Mouse (Mus musculus): ENCODE data around the gene Rcor2. TPM values are rescaled to one million over a fixed set of nuclear protein-coding genes. Genes with fewer than 3 reads are reported as not detected.

Gene Rcor2
- polyA plus RNA-seq, 1 experiment, result 8.7 TPM

DNA sequence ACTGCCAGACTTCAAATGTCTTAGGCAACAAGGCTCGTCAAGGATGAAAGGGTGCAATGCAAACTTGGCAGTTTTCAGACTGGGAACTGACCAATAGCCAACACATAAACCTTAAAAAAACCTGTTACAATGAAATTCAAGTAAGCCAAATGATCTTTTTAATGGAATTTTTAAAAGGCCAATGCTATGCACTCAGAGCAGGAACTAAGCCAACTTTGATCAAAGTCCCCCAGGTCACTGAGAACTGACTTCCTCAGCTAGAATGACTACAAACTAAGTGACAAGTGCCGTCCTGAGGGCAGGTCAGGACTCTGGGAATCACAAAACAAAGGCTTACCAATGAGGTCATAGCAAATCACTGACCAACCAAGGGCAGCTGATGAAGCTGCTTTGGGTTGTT is 53.1 kb downstream of the Rcor2 start:
- Histone ChIP-seq H3K27me3 (ENCODE audit: control insufficient read depth, insufficient read depth, low read length) (no peaks in the 10 kb centered on the region), H3K27ac (ENCODE audit: insufficient read depth, low read length) (no peak overlapping the region), H3K4me3 (replicated peaks; ENCODE audit: insufficient read depth, low read depth, low read length) (no peak overlapping the region), H3K4me1 (ENCODE audit: control insufficient read depth, insufficient read depth, low read length) (peaks cover 2% of the 10 kb centered on the region)
- 41% methylated on average over 2 of the region's 2 CpGs for WGBS
- DNase-seq, result no peak
- TF ChIP-seq CTCF (IDR thresholded peaks at IDR 0.05; ENCODE audit: borderline replicate concordance, insufficient read depth, low read depth, low read length) (no peak), POLR2A (IDR thresholded peaks at IDR 0.05; ENCODE audit: borderline replicate concordance, insufficient read depth, low read length) (no peak)

DNA sequence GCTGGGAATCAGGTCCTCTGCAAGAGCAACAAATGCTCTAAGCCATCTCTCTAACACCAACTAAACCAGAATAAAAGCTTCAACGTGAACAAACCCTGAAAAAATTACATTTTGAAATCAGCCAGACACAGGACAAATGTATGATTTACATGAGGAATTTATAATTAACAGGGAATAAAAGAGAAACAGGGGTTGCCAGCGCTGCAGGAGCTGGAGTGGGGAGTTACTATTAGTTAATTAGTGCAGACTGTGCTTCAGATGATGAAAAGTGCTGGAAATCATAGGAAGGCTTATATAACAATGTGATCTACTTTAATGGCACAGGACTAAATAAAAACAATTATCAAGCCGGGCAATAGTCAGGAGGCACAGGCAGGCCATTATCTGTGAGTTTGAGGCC is 54.3 kb downstream of the Rcor2 start:
- Histone ChIP-seq H3K4me1 (ENCODE audit: control insufficient read depth, insufficient read depth, low read length) (no peaks in the 10 kb centered on the region; the same call in 1 of the 2 replicates), H3K4me3 (replicated peaks; ENCODE audit: insufficient read depth, low read depth, low read length) (no peak overlapping the region), H3K27ac (ENCODE audit: insufficient read depth, low read length) (no peak overlapping the region), H3K27me3 (ENCODE audit: control insufficient read depth, insufficient read depth, low read length) (no peaks in the 10 kb centered on the region)
- no peak for DNase-seq
- TF ChIP-seq CTCF (IDR thresholded peaks at IDR 0.05; ENCODE audit: borderline replicate concordance, insufficient read depth, low read depth, low read length) (no peak), POLR2A (IDR thresholded peaks at IDR 0.05; ENCODE audit: borderline replicate concordance, insufficient read depth, low read length) (no peak)
- WGBS, result 77% methylated on average over 3 of the region's 3 CpGs

Other genes with a start within 250 kb of the Rcor2 start
- 2.2 and 2.3 TPM in 2 replicates for gene Fermt3, start 247.9 kb upstream of the Rcor2 start, polyA plus RNA-seq (2012; rRNA removed)
- 215 and 217 TPM in 2 replicates for gene Stip1, start 227.4 kb upstream of the Rcor2 start, polyA plus RNA-seq (2012; rRNA removed)
- gene Macrod1, start 210.5 kb upstream of the Rcor2 start, polyA plus RNA-seq (2012; rRNA removed), result 30.8 and 33.8 TPM in 2 replicates
- gene Flrt1, start 161.6 kb upstream of the Rcor2 start, polyA plus RNA-seq (2012; rRNA removed), result 5.4 and 6.2 TPM in 2 replicates
- 234 and 248 TPM in 2 replicates for gene Otub1, start 61.0 kb upstream of the Rcor2 start, polyA plus RNA-seq (2012; rRNA removed)
- gene Cox8a, start 49.7 kb upstream of the Rcor2 start, polyA plus RNA-seq (2012; rRNA removed), result 1,171 and 1,228 TPM in 2 replicates
- gene Naa40, start 26.1 kb upstream of the Rcor2 start, polyA plus RNA-seq (2012; rRNA removed), result 44.8 and 46.2 TPM in 2 replicates
- 75.3 and 76.2 TPM in 2 replicates for gene Mark2, start 74.5 kb downstream of the Rcor2 start, polyA plus RNA-seq (2012; rRNA removed)
- 18.5 and 19.0 TPM in 2 replicates for gene Spindoc, start 115.7 kb downstream of the Rcor2 start, polyA plus RNA-seq (2012; rRNA removed)
- gene 2700081O15Rik, start 150.3 kb downstream of the Rcor2 start, polyA plus RNA-seq (2012; rRNA removed), result 16.3 and 16.6 TPM in 2 replicates
- 563 and 663 TPM in 2 replicates for gene Rtn3, start 216.0 kb downstream of the Rcor2 start, polyA plus RNA-seq (2012; rRNA removed)
- gene Atl3, start 226.7 kb downstream of the Rcor2 start, polyA plus RNA-seq (2012; rRNA removed), result 18.1 and 18.3 TPM in 2 replicates

Measured in cerebellum, adult 2 months (tissue).